Mouse (Mus musculus) kidney, adult 2 months (tissue): Measurements from ENCODE around the gene Gm10639. TPM values are rescaled to one million over a fixed set of nuclear protein-coding genes. Genes with fewer than 3 reads are reported as not detected.
A peak's percentile ranks its signal among the peaks of the same experiment; 100 is the strongest.
"Not testable (repeated sequence)": the region's sequence is repeated elsewhere in the genome, so short reads cannot be mapped to it uniquely, and the experiment has no call there.

Experiments
- DNase-seq: peaks from one replicate; pipeline ENCODE4 v3.0.0; 2021
- H3K27ac ChIP-seq: fragments of 200-500 bp; 2 replicates; pipeline ENCODE4 v1.5.1; 2012; ENCODE audit warnings: low read depth, low read length, control low read depth, inconsistent platforms; ENCODE audit not compliant: insufficient read depth
- H3K27me3 ChIP-seq: fragments of 200-500 bp; replicated peaks from 2 replicates; pipeline ENCODE4 v1.6.1; 2012; ENCODE audit warnings: mild to moderate bottlenecking, moderate library complexity, low read length, inconsistent platforms; ENCODE audit not compliant: control insufficient read depth, insufficient read depth
- H3K36me3 ChIP-seq: fragments of 200-500 bp; 2 replicates; pipeline ENCODE4 v1.6.1; 2012; ENCODE audit warnings: mild to moderate bottlenecking, moderate library complexity, low read length, inconsistent platforms; ENCODE audit not compliant: control insufficient read depth, insufficient read depth
- H3K4me1 ChIP-seq: fragments of 200-500 bp; 2 replicates; pipeline ENCODE4 v1.6.1; 2011; ENCODE audit warnings: low read length; ENCODE audit not compliant: control insufficient read depth, insufficient read depth
- H3K4me3 ChIP-seq: fragments of 200-500 bp; 2 replicates; pipeline ENCODE4 v1.5.1; 2011; ENCODE audit warnings: mild to moderate bottlenecking, low read depth, low read length, control low read depth; ENCODE audit not compliant: insufficient read depth
- CTCF ChIP-seq: fragments of 200-500 bp; conservative IDR thresholded peaks from 2 replicates; pipeline ENCODE4 v1.5.1; 2011; ENCODE audit warnings: low read depth, mild to moderate bottlenecking, control low read depth, low read length, moderate library complexity, mixed read lengths; ENCODE audit not compliant: insufficient read depth, insufficient read length
- POLR2A ChIP-seq: fragments of 200-500 bp; IDR thresholded peaks from one replicate; pipeline ENCODE4 v1.6.1; 2011; ENCODE audit warnings: low read depth, low read length, control low read depth
- WGBS: fragments of 180-500 bp; shearing (Covaris S2); methylation state at CpG from one replicate; pipeline ENCODE4 v1.1.7; 2018; 5-methylcytosine and 5-hydroxymethylcytosine counted together
- polyA plus RNA-seq: library from polyadenylated mRNA; depleted of rRNA; stranded (reverse); fragments of >200 nt; gene quantifications from 2 replicates; pipeline ENCODE4 v1.2.3, GENCODE M21; 2012

Gene Gm10639
- polyA plus RNA-seq, 1 experiment, result 30.8 TPM

- peak; percentile 54 for DNase-seq
- TF ChIP-seq CTCF, result peak; percentile 65
- not testable (repeated sequence) for H3K36me3 ChIP-seq, H3K4me1 ChIP-seq, H3K27ac ChIP-seq, H3K27me3 ChIP-seq, H3K4me3 ChIP-seq
- 10% methylated on average over 6 of the region's 6 CpGs for WGBS
Measured at GRCm38 (mm10) chr9:78296089-78296488, 6.4 kb downstream of the Gm10639 start.

- H3K4me1 ChIP-seq, result no peaks in the 10 kb centered on the region
- TF ChIP-seq CTCF (no peak), POLR2A (no peak)
- no peak overlapping the region for H3K4me3 ChIP-seq
- H3K36me3 ChIP-seq, result no peaks in the 10 kb centered on the region
- no peaks in the 10 kb centered on the region for H3K27me3 ChIP-seq
- 96% methylated on average over 1 of the region's 1 CpGs for WGBS
- DNase-seq, result no peak
- H3K27ac ChIP-seq, result no peak overlapping the region
Measured at GRCm38 (mm10) chr9:78298232-78298631, 8.5 kb downstream of the Gm10639 start.

- DNase-seq, H3K27me3 ChIP-seq, H3K4me3 ChIP-seq, H3K4me1 ChIP-seq, H3K27ac ChIP-seq, H3K36me3 ChIP-seq: not testable (repeated sequence)
- WGBS, result 50% methylated on average over 1 of the region's 1 CpGs
Measured at GRCm38 (mm10) chr9:78299143-78299542, 9.4 kb downstream of the Gm10639 start.

GRCm38 (mm10) chr9:78308122-78308521 lies 18.4 kb downstream of the Gm10639 start:
- not testable (repeated sequence) for H3K27me3 ChIP-seq, H3K4me1 ChIP-seq, H3K4me3 ChIP-seq, H3K36me3 ChIP-seq, DNase-seq, H3K27ac ChIP-seq
- WGBS, result 86% methylated on average over 3 of the region's 3 CpGs

- Histone ChIP-seq H3K36me3 (no peaks in the 10 kb centered on the region), H3K4me3 (no peak within 1 kb of the TSS), H3K27me3 (no peaks in the 10 kb centered on the region; the same call in 1 of the 2 replicates), H3K4me1 (no peaks in the 10 kb centered on the region), H3K27ac (no peak within 1 kb of the TSS)
- WGBS, result 88% methylated on average over 2 of the region's 2 CpGs
- DNase-seq, result no peak
- TF ChIP-seq CTCF (no peak), POLR2A (no peak)
Measured at GRCm38 (mm10) chr9:78314696-78315095, 25.0 kb downstream of the Gm10639 start, which contains the start of gene Omt2a. TSS of gene Omt2a (minus strand) at chr9:78314796.

- Histone ChIP-seq H3K27ac (no peak overlapping the region), H3K4me3 (no peak overlapping the region), H3K27me3 (no peaks in the 10 kb centered on the region), H3K4me1 (no peaks in the 10 kb centered on the region), H3K36me3 (no peaks in the 10 kb centered on the region)
- DNase-seq, result no peak
- WGBS, result 13% methylated on average over 1 of the region's 1 CpGs
- TF ChIP-seq POLR2A (no peak), CTCF (peak; percentile 57)
Measured at GRCm38 (mm10) chr9:78319499-78319898, 29.8 kb downstream of the Gm10639 start.

- H3K27me3 ChIP-seq, H3K4me1 ChIP-seq, H3K27ac ChIP-seq, H3K36me3 ChIP-seq, DNase-seq, H3K4me3 ChIP-seq: not testable (repeated sequence)
- 87% methylated on average over 1 of the region's 1 CpGs for WGBS
Measured at GRCm38 (mm10) chr9:78327289-78327688, 37.6 kb downstream of the Gm10639 start, which contains the start of gene Omt2b. TSS of gene Omt2b (plus strand) at chr9:78327589.

GRCm38 (mm10) chr9:78337050-78337449 lies 47.3 kb downstream of the Gm10639 start:
- not testable (repeated sequence) for DNase-seq, H3K4me1 ChIP-seq, H3K4me3 ChIP-seq

More at GRCm38 (mm10) chr9:78337050-78337449, 47.3 kb downstream of the Gm10639 start:
- H3K36me3 ChIP-seq, H3K27ac ChIP-seq, H3K27me3 ChIP-seq: not testable (repeated sequence)
